Mouse (Mus musculus) common myeloid progenitor, adult 5-6 weeks (primary cell): ENCODE measurements around the gene Vmn1r189. TPM values are rescaled to one million over a fixed set of nuclear protein-coding genes. Genes with fewer than 3 reads are reported as not detected.
"Not testable (repeated sequence)": the region's sequence is repeated elsewhere in the genome, so short reads cannot be mapped to it uniquely, and the experiment has no call there.

Source experiments
- ATAC-seq: replicated peaks from 2 replicates; pipeline ENCODE4 v1.8.0; 2016; ENCODE audit warnings: low read depth, mild to moderate bottlenecking, moderate TSS enrichment, inconsistent platforms; ENCODE audit not compliant: poor library complexity, severe bottlenecking
- total RNA-seq: library from RNA; stranded (forward); fragments of 200-1000, 187-1606 nt; gene quantifications from 2 replicates; pipeline ENCODE4 v1.2.3, GENCODE M21; 2017

The Vmn1r189 gene
- total RNA-seq, result not detected in 2 replicates

- ATAC-seq, result not testable (repeated sequence)
These were observed at the start of gene Vmn1r189 for GRCm38 (mm10) chr13:22105724-22106123. TSS of gene Vmn1r189 (minus strand) at chr13:22105824.

- not testable (repeated sequence) for ATAC-seq
These were observed 31.1 kb upstream of the Vmn1r189 start for GRCm38 (mm10) chr13:22136495-22137293.

- not testable (repeated sequence) for ATAC-seq
These were observed 21.5 kb downstream of the Vmn1r189 start, which contains the start of gene Vmn1r188 for GRCm38 (mm10) chr13:22084140-22084539. TSS of gene Vmn1r188 (plus strand) at chr13:22084440.

- no peak for ATAC-seq
These were observed 42.2 kb downstream of the Vmn1r189 start for GRCm38 (mm10) chr13:22063468-22063867.

- peak; percentile 52; the same call in 1 of the 2 replicates for ATAC-seq
These were observed 44.2 kb downstream of the Vmn1r189 start for GRCm38 (mm10) chr13:22061422-22061821.

GRCm38 (mm10) chr13:22053754-22054153, 51.9 kb downstream of the Vmn1r189 start:
- no peak for ATAC-seq

- no peak for ATAC-seq
These were observed 54.1 kb downstream of the Vmn1r189 start for GRCm38 (mm10) chr13:22051523-22051859.

GRCm38 (mm10) chr13:22050591-22051522, 54.8 kb downstream of the Vmn1r189 start:
- ATAC-seq, result peak; percentile 95

Other genes with a start within 250 kb of the Vmn1r189 start
- 13.1 and 13.9 TPM in 2 replicates for gene Zfp184, start 160.7 kb downstream of the Vmn1r189 start, total RNA-seq
- gene Pom121l2, start 124.6 kb downstream of the Vmn1r189 start, total RNA-seq, result not detected in 2 replicates
- 0.73 and 5.5 TPM in 2 replicates for gene Prss16, start 96.1 kb downstream of the Vmn1r189 start, total RNA-seq
- gene Hist1h2ah, start 70.3 kb downstream of the Vmn1r189 start, total RNA-seq, result 208 and 989 TPM in 2 replicates
- gene Hist1h2bk, start 70.0 kb downstream of the Vmn1r189 start, total RNA-seq, result 1,449 and 1,731 TPM in 2 replicates
- gene Hist1h4i, start 64.5 kb downstream of the Vmn1r189 start, total RNA-seq, result 106 and 144 TPM in 2 replicates
- 689 and 693 TPM in 2 replicates for gene Hist1h2ag, start 62.9 kb downstream of the Vmn1r189 start, total RNA-seq
- 591 and 710 TPM in 2 replicates for gene Hist1h2bj, start 62.6 kb downstream of the Vmn1r189 start, total RNA-seq
- not detected in 2 replicates for gene Vmn1r188, start 21.4 kb downstream of the Vmn1r189 start, total RNA-seq
- not detected in 2 replicates for gene Vmn1r191, start 78.1 kb upstream of the Vmn1r189 start, total RNA-seq
- not detected in 2 replicates for gene Vmn1r192, start 85.3 kb upstream of the Vmn1r189 start, total RNA-seq
- gene Vmn1r193, start 117.3 kb upstream of the Vmn1r189 start, total RNA-seq, result not detected in 2 replicates
- not detected in 2 replicates for gene Vmn1r194, start 138.4 kb upstream of the Vmn1r189 start, total RNA-seq
- not detected in 2 replicates for gene Vmn1r195, start 164.7 kb upstream of the Vmn1r189 start, total RNA-seq
- gene Vmn1r196, start 184.1 kb upstream of the Vmn1r189 start, total RNA-seq, result not detected in 2 replicates
- not detected in 2 replicates for gene Vmn1r197, start 218.8 kb upstream of the Vmn1r189 start, total RNA-seq
- gene Vmn1r198, start 244.5 kb upstream of the Vmn1r189 start, total RNA-seq, result not detected in 2 replicates